Mouse (Mus musculus): ENCODE data around the gene Sdc3. TPM values are rescaled to one million over a fixed set of nuclear protein-coding genes. Genes with fewer than 3 reads are reported as not detected.

The Sdc3 gene
- polyA plus RNA-seq, 1 experiment = 45.3 TPM

- DNase-seq = no peak
- no peaks in the 10 kb centered on the region for H3K4me1 ChIP-seq (ENCODE audit: control insufficient read depth, insufficient read depth, low read length)
- H3K27ac ChIP-seq (ENCODE audit: insufficient read depth, low read depth, low read length) = no peak overlapping the region
- WGBS = 59% methylated on average over 15 of the region's 15 CpGs
- no peak overlapping the region for H3K4me3 ChIP-seq (ENCODE audit: insufficient read depth, low read depth, low read length)
- H3K36me3 ChIP-seq (ENCODE audit: control insufficient read depth, insufficient read depth, low read length) = no peaks in the 10 kb centered on the region
- H3K27me3 ChIP-seq (replicated peaks; ENCODE audit: control insufficient read depth, insufficient read depth, low read length) = no peaks in the 10 kb centered on the region
- TF ChIP-seq CTCF (conservative IDR thresholded peaks at IDR 0.05; ENCODE audit: insufficient read depth, insufficient read length, low read depth, low read length) (no peak), POLR2A (IDR thresholded peaks at IDR 0.05; ENCODE audit: low read depth, low read length) (no peak)
Observed at GRCm38 (mm10) chr4:130860902-130861652, 68.7 kb downstream of the Sdc3 start.

GRCm38 (mm10) chr4:130861653-130862208 is 69.4 kb downstream of the Sdc3 start:
- H3K4me3 ChIP-seq (ENCODE audit: insufficient read depth, low read depth, low read length) = no peak overlapping the region; the same call in 1 of the 2 replicates
- no peaks in the 10 kb centered on the region for H3K4me1 ChIP-seq (ENCODE audit: control insufficient read depth, insufficient read depth, low read length)
- H3K36me3 ChIP-seq (ENCODE audit: control insufficient read depth, insufficient read depth, low read length) = no peaks in the 10 kb centered on the region
- H3K27ac ChIP-seq (ENCODE audit: insufficient read depth, low read depth, low read length) = no peak overlapping the region
- 2% methylated on average over 30 of the region's 30 CpGs for WGBS
- no peaks in the 10 kb centered on the region for H3K27me3 ChIP-seq (replicated peaks; ENCODE audit: control insufficient read depth, insufficient read depth, low read length)
- TF ChIP-seq POLR2A (IDR thresholded peaks at IDR 0.05; ENCODE audit: low read depth, low read length) (no peak), CTCF (conservative IDR thresholded peaks at IDR 0.05; ENCODE audit: insufficient read depth, insufficient read length, low read depth, low read length) (no peak)
- peak; percentile 60 for DNase-seq

- Histone ChIP-seq H3K27me3 (replicated peaks; ENCODE audit: control insufficient read depth, insufficient read depth, low read length) (no peaks in the 10 kb centered on the region), H3K4me1 (ENCODE audit: control insufficient read depth, insufficient read depth, low read length) (no peaks in the 10 kb centered on the region), H3K4me3 (ENCODE audit: insufficient read depth, low read depth, low read length) (no peak overlapping the region), H3K36me3 (ENCODE audit: control insufficient read depth, insufficient read depth, low read length) (no peaks in the 10 kb centered on the region), H3K27ac (ENCODE audit: insufficient read depth, low read depth, low read length) (no peak overlapping the region)
- DNase-seq = no peak
- TF ChIP-seq POLR2A (IDR thresholded peaks at IDR 0.05; ENCODE audit: low read depth, low read length) (no peak), CTCF (conservative IDR thresholded peaks at IDR 0.05; ENCODE audit: insufficient read depth, insufficient read length, low read depth, low read length) (no peak)
- 78% methylated on average over 5 of the region's 5 CpGs for WGBS
Observed at GRCm38 (mm10) chr4:130862538-130862937, 70.2 kb downstream of the Sdc3 start.

GRCm38 (mm10) chr4:130865460-130865859 is 73.1 kb downstream of the Sdc3 start:
- TF ChIP-seq CTCF (conservative IDR thresholded peaks at IDR 0.05; ENCODE audit: insufficient read depth, insufficient read length, low read depth, low read length) = no peak
- TF ChIP-seq POLR2A (IDR thresholded peaks at IDR 0.05; ENCODE audit: low read depth, low read length) = no peak
- no peak overlapping the region for H3K27ac ChIP-seq (ENCODE audit: insufficient read depth, low read depth, low read length)
- no peak for DNase-seq
- H3K4me3 ChIP-seq (ENCODE audit: insufficient read depth, low read depth, low read length) = no peak overlapping the region
- no peaks in the 10 kb centered on the region for H3K36me3 ChIP-seq (ENCODE audit: control insufficient read depth, insufficient read depth, low read length)
- H3K4me1 ChIP-seq (ENCODE audit: control insufficient read depth, insufficient read depth, low read length) = no peaks in the 10 kb centered on the region
- 26% methylated on average over 9 of the region's 9 CpGs for WGBS
- H3K27me3 ChIP-seq (replicated peaks; ENCODE audit: control insufficient read depth, insufficient read depth, low read length) = no peaks in the 10 kb centered on the region

GRCm38 (mm10) chr4:130865901-130866371 is 73.6 kb downstream of the Sdc3 start:
- TF ChIP-seq POLR2A (IDR thresholded peaks at IDR 0.05; ENCODE audit: low read depth, low read length) = no peak
- TF ChIP-seq CTCF (conservative IDR thresholded peaks at IDR 0.05; ENCODE audit: insufficient read depth, insufficient read length, low read depth, low read length) = no peak
- WGBS = 32% methylated on average over 8 of the region's 8 CpGs
- no peak overlapping the region for H3K4me3 ChIP-seq (ENCODE audit: insufficient read depth, low read depth, low read length)

GRCm38 (mm10) chr4:130867940-130868339 is 75.6 kb downstream of the Sdc3 start:
- WGBS = 61% methylated on average over 6 of the region's 6 CpGs
- H3K27ac ChIP-seq (ENCODE audit: insufficient read depth, low read depth, low read length) = no peak overlapping the region
- H3K4me3 ChIP-seq (ENCODE audit: insufficient read depth, low read depth, low read length) = no peak overlapping the region
- H3K27me3 ChIP-seq (replicated peaks; ENCODE audit: control insufficient read depth, insufficient read depth, low read length) = no peaks in the 10 kb centered on the region
- TF ChIP-seq POLR2A (IDR thresholded peaks at IDR 0.05; ENCODE audit: low read depth, low read length) (no peak), CTCF (conservative IDR thresholded peaks at IDR 0.05; ENCODE audit: insufficient read depth, insufficient read length, low read depth, low read length) (no peak)
- no peaks in the 10 kb centered on the region for H3K36me3 ChIP-seq (ENCODE audit: control insufficient read depth, insufficient read depth, low read length)
- DNase-seq = no peak
- no peaks in the 10 kb centered on the region for H3K4me1 ChIP-seq (ENCODE audit: control insufficient read depth, insufficient read depth, low read length)

More at GRCm38 (mm10) chr4:130865901-130866371, 73.6 kb downstream of the Sdc3 start:
- Histone ChIP-seq H3K4me1 (ENCODE audit: control insufficient read depth, insufficient read depth, low read length) (no peaks in the 10 kb centered on the region), H3K36me3 (ENCODE audit: control insufficient read depth, insufficient read depth, low read length) (no peaks in the 10 kb centered on the region), H3K27me3 (replicated peaks; ENCODE audit: control insufficient read depth, insufficient read depth, low read length) (no peaks in the 10 kb centered on the region), H3K27ac (ENCODE audit: insufficient read depth, low read depth, low read length) (no peak overlapping the region)
- no peak for DNase-seq

GRCm38 (mm10) chr4:130868803-130869202 is 76.5 kb downstream of the Sdc3 start:
- Histone ChIP-seq H3K27ac (ENCODE audit: insufficient read depth, low read depth, low read length) (no peak overlapping the region), H3K36me3 (ENCODE audit: control insufficient read depth, insufficient read depth, low read length) (no peaks in the 10 kb centered on the region), H3K4me3 (ENCODE audit: insufficient read depth, low read depth, low read length) (no peak overlapping the region), H3K4me1 (ENCODE audit: control insufficient read depth, insufficient read depth, low read length) (no peaks in the 10 kb centered on the region), H3K27me3 (replicated peaks; ENCODE audit: control insufficient read depth, insufficient read depth, low read length) (no peaks in the 10 kb centered on the region)
- TF ChIP-seq POLR2A (IDR thresholded peaks at IDR 0.05; ENCODE audit: low read depth, low read length) = no peak
- TF ChIP-seq CTCF (conservative IDR thresholded peaks at IDR 0.05; ENCODE audit: insufficient read depth, insufficient read length, low read depth, low read length) = 0 out of 2 replicates have a peak, but pooled peaks have one; percentile 8
- DNase-seq = no peak
- whole genome bisulfite sequencing = 48% methylated on average over 5 of the region's 5 CpGs

Measured in kidney, adult 2 months (tissue).